Mouse (Mus musculus) cerebellum, adult 18-20 months (tissue): ENCODE measurements at regions not wholly inside any gene's neighbourhood (a gene's known extent, or its start where the extent isn't known, plus 50 kb on each side); places are given as distances from the start of the nearest gene placed in this dataset.
A peak's percentile ranks its signal among the peaks of the same experiment; 100 is the strongest.

Experiments
- DNase-seq, 2 experiments: peaks; one replicate each; pipeline ENCODE4 v3.0.0; 2021

DNA sequence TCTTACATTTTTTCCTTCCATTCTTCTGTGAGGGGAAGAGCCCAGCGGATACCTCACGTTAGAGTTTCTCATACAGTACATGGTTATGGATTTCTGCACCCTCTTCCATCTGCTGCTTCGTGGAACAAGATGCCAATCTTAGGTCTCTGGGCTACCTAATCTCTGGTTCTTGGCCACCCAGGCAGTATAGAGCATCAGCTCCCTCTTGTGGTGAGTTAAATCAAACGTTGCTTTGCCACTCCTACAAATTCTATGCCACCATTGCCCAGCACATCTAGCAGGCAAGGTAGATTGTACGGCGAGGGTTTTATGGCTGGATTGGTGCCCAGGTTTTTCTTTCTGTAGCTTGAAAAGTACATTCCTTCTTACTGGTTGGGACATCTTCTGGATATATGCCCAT lies 889.7 kb upstream of the Slc10a2 start:
- DNase-seq, result peak; percentile 7 to 9

- no peak for DNase-seq
These were observed 860.4 kb upstream of the Slc10a2 start for GRCm38 (mm10) chr8:5965403-5966015.

- DNase-seq, result no peak
These were observed 859.1 kb upstream of the Slc10a2 start for GRCm38 (mm10) chr8:5964299-5964698.

DNA sequence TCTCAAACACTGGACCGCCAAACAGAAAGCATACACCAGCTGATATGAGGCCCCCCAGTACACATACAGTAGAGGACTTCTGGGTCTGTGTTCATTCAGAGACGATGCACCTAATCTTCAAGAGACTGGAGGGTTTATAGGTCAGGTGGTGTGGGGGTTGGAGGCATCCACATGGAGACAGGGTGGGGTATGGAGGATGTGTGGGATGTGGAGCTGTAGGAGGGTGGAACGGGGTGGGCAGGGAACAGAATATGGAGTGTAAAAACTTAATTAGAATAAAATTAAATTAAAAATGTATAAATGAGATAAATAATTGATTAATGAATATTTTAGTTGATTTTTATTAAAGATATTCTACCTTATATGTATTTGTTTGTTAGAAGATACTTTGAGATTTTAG lies 832.9 kb upstream of the Slc10a2 start:
- no peak for DNase-seq

DNA sequence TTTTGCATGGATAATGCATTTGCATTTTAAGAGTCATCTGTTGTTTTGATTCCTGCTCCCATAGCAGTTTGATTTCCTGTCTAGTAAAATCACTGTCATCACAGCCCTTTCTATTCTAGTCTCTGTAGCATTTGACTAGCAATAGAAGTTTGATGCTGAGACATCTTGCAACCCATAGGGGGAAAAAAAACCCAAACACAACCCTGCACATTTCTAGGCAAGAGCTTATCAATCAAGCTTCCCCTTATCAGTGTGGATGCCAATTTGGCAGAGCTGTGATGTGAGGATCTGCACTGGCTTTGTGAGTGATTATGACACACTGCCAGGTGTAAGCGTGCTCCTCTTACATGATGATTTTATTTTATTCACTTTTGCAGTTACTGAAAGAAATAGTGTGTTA lies 813.0 kb upstream of the Slc10a2 start:
- DNase-seq, result no peak
